Mouse (Mus musculus): ENCODE data around the gene Aadacl2.

Aadacl2 gene

DNA sequence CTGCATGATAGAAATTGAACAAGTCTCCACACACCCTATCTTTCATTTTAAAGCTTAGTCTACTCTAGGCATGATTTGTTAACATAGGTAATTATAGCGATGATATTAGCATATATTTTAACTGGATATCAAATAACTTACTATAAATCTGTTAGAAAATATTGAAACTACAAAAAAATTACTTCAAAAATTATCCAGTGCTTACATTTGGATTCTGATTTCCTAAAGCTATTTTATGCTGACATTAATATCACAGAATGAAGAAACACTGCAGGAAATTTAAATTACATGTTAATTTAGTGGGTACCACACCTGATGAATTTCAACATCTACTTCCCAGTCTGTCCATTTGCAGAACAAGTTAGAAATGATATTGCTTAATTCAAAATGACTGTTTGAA is at the start of gene Aadacl2:
Gene Aadacl2 (plus strand): TSS at position 301 of the 400 bp plus-strand sequence.
- DNase-seq = no peak

DNA sequence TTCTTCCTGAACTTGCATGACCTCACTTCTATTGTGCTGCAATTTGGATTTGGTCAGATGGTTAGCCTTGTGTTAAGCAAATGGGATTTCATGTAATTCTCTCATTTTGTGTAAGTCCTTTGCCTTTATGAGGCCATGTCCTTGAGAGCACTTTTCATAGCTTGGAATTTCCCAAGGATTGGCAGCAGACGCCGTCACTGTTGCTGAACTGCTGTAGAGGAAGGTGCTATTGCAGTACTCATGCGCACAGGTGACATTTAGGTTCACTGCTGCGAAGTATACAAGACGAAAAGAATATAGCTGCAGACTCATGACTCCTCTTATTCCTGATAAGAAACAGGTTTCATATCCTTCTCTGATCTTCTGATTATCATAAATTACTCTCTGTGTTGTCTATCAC is 35.7 kb upstream of the Aadacl2 start:
- no peak for DNase-seq

DNA sequence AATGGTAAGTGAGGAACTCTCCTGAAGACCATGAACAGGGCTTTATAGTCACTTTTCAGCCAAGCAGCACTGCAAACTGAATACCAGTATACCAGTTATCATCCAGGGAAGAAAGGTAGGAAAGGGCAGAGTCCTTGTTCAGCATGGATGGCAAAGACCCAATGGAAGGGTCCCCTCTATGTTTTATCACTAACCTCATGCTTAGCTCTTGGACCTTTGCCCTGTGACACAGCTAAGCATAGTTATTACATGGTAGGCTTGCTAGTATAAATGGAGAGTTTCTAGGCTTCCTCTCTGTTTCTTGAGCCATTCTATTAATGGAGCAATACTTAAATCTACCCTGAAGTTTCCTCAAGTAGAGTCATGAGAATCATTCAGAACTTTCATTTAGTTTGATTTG is 32.0 kb upstream of the Aadacl2 start:
- no peak for DNase-seq

DNA sequence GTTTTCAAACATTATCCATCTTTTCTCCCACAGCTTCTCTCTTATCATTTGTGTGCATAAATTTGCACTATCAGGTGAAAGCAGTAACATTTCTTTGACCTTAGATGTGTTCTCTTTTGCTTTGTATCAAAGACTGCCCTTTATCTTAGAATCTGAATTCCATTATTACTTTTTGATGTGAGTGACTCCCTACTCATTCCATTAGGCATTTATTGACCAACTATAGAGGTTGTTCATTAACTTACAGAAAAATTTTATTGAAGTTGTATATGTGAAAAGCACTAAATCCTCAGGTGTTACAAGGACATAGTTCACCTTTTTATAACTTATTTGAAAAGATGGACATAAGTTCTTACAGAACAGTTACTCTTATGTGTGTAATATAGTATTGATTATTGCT is 2.9 kb upstream of the Aadacl2 start:
- DNase-seq = no peak

DNA sequence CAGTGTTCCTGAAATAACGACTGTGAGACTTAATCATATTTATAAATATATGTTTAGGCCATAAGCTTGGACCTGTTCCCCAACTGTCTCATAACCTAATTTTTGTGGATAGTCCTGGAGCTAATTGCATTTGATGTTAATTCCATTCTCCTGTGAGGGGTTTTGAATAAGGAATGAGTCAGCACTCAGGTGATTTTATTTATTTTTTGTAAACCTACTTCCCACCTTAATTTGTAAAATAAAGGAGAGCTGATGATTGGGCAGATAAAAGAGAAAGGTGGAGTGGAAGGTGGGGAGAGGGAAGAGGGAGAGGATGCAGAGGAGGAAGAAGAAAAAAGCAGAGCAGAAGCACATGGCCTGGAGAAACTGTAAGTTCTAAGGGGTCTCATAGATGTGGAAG is 18.9 kb downstream of the Aadacl2 start, which contains the start of gene Aadac:
Gene Aadac (plus strand): TSS at position 301 of the 400 bp plus-strand sequence.
- no peak for DNase-seq

DNA sequence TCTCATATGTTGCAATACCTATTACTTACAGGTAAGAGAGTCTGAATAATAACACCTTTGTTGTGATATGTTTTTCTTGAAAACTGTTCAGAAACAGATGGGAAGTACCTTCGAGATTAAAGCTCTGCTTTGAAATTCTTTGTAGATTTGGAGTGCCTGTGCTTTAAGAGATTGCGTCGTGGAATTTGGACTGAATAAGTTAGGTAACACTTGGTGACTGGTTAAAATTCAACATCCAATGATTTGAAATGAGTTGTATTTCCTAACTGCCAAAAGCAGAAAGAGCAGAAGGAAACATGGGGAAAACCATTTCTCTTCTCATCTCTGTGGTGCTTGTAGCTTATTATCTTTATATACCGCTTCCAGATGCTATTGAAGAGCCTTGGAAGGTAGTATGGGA is 25.0 kb downstream of the Aadacl2 start:
- DNase-seq = no peak

DNA sequence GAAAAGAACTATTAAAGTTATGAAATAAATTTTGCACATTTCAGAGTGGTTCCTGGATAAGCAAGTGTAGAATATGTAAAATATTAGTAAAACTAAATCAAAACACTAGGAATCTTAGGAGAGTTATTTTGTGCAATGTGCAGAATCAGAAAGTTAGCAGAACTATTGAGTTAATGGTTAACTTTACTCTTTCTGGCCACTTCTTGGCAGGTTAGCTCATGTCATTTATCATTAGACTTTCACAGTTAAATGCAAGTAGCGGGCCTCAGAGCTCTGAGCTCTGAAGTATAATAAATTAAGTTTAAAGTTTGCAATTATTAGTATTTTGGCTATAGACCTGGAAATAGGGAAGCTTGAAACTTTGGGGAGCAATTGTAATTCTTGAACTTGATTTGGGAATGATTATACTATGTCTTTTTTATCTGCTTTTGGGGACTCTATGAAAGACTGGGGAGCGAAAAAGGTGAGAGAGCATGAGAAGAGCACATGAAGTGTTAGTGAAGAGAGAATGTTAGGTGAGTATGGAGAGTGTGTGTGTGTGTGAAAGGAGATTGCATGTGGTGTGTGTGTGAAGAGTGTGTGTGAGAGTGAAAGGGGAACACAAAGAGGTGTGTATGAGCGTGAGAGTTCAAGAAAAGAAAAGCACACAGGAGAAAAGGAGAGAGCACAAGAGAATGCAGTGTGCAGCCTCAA is 39.8 kb downstream of the Aadacl2 start:
- DNase-seq = no peak

DNA sequence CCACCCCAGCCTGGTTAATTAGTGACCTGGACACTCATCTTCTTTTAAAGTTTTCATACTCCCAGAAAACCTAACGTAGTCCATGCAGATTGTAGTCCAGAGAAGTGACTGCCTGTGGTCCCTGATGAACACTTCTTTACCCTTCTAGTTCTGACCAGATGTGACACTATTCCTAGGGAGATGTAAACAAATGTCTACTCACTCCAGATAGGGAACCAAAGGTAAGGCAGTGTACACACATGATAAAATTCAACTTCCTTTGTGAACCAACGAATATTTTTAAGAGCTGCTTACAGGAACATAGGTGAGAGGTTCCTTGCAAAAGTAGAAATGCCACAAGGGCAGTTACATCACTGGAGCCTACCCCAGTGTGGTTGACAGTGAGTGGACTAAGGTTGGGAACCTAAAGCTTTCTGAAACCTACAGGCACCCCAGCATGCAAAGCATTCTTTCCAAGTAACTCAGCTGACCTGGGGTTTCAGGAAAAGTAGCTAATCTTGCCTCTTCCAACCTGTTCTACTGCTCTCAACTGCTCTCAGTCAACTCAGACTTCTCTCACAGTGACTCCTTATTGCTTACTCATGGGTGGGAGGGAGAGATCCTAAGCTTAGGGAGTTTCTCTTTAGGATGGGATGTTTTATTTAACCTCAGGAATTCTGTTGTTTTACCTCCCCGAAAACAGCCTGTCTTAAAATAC is 46.8 kb downstream of the Aadacl2 start:
- no peak for DNase-seq

DNA sequence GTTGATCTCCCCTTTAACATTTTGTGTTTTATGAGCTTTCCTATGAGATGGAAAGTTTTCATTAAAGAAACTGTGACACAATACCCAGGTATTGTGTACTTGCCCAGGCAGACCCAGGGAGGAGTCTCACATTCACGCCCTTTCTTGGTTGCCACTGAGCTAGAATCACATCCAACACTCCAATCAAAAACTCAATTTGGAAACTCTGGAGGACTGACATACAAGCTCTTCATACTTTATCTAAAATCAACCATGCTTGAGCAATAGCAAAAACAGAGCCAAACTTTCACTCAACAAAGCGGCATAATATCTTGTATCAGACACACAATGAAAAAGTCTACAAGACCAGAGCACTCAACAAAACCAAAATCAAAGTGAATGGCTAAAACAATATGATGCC is 47.4 kb downstream of the Aadacl2 start:
- DNase-seq = no peak

DNA sequence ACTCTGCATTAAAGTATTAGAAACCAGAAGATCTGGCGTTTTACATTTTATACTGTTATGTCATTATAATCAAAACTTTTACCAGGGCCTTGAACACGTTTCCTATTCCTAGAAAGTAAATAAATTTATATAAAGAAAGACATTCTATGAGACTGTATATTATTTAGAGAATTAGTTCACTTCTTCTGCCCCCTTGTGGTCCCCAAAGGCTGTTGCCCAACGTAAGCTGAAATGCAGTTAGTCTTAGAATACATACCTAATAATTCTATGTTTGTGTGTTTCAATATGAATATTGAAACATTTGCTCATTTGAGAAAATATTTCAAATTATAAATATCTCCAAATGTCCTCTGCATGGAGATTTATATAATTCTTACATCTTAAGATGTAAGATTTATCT is 49.9 kb downstream of the Aadacl2 start:
- no peak for DNase-seq

DNA sequence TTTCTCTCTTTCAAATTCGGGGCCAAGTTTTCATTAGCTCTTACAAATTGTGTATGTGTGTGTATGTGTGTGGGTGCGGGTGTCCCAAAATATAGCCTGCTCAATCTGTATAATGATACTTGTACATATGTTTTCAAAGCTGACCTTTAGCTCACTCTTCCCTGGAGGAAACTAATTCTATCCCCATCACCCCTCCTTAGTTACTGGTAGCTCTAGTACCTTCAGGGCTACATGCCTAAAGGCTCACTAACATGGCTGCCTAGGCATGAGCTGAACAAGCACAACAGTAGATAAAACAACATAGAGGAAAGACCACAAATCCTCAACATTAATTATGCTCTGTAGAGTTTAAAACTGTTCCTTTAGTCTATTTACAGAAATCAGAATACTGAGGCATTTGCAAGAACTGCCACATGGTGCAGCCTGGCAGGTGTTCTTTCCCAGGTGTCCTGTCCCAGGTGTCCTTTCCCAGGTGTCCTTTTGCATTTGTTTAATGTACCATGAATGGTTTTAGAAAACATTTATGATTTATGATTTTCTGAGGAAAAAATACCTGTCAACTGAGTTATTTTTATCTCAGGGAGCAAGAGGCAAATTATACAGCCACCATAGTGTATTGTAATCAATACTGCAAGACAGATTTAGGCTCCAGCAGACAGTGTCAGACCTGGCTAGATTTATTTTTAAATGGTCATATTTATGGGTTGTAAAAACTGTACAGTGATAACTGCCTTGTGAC is 50.7 kb downstream of the Aadacl2 start:
- no peak for DNase-seq

DNA sequence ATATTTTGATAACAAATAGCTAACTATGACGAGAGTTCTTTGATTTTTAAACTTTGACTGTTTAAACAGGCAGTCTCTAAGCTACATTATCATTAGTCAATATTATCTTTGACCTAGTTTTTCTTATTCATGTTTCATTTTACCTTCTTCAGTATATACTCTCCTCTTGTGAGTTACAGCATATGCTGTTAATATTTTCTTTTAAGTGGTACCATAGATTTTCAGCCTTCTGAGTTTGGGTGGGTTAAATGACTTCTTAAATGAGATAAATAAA is 51.2 kb downstream of the Aadacl2 start:
- no peak for DNase-seq
